Mouse (Mus musculus) ES-E14 (cell line): ENCODE results near the gene Fam83d.

Experiments used
- HCFC1 ChIP-seq: IDR thresholded peaks from 2 replicates; pipeline ENCODE4 v1.6.1; 2012; ENCODE audit warnings: low read length, inconsistent platforms, borderline replicate concordance; ENCODE audit not compliant: insufficient read depth
- MAFK ChIP-seq: IDR thresholded peaks from 2 replicates; pipeline ENCODE4 v1.6.1; 2014; ENCODE audit warnings: mild to moderate bottlenecking, low read depth, low read length, inconsistent platforms; ENCODE audit not compliant: insufficient read depth
- ZC3H11A ChIP-seq: IDR thresholded peaks from 2 replicates; pipeline ENCODE4 v1.6.1; 2012; ENCODE audit warnings: low read depth, mild to moderate bottlenecking, inconsistent platforms, low read length, borderline replicate concordance

DNA sequence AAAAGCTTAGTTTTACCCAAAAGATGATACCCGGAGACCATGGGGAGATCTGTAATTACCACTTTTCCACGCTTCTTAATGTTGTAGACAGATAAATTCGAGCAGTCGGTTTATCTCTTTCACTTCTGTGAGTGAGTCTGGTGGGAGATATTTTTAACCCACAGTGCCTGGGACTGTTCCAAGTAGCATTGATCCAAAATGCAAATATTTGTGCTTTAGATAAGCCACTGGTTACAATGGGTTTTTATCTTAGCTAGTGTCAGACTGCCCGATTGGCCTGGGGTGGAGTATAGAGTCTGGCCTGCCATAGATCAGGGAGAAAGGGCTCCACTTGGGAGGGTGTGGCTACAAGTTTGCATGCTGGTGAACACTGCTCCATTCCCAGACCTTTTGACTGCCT is 878 bp downstream of the Fam83d start:
- TF ChIP-seq HCFC1 (no peak), MAFK (no peak), ZC3H11A (no peak)
